Mouse (Mus musculus) lung, adult 2 months (tissue): ENCODE data around the gene Ralb. TPM values are rescaled to one million over a fixed set of nuclear protein-coding genes. Genes with fewer than 3 reads are reported as not detected.

Source experiments
- DNase-seq: peaks from one replicate; pipeline ENCODE4 v3.0.0; 2022
- H3K4me1 ChIP-seq: fragments of 200-500 bp; 2 replicates; pipeline ENCODE4 v1.6.1; 2011; ENCODE audit warnings: low read length; ENCODE audit not compliant: control insufficient read depth, insufficient read depth
- H3K4me3 ChIP-seq: fragments of 200-500 bp; replicated peaks from 2 replicates; pipeline ENCODE3; 2011; ENCODE audit warnings: low read depth, mild to moderate bottlenecking, control low read depth, low read length; ENCODE audit errors: extremely low read depth
- CTCF ChIP-seq: fragments of 200-500 bp; IDR thresholded peaks from 2 replicates; pipeline ENCODE4 v1.5.1; 2011; ENCODE audit warnings: mild to moderate bottlenecking, low read length, control low read depth; ENCODE audit not compliant: insufficient read depth
- POLR2A ChIP-seq: fragments of 200-500 bp; IDR thresholded peaks from 2 replicates; pipeline ENCODE4 v1.6.1; 2011; ENCODE audit warnings: low read depth, mild to moderate bottlenecking, control low read depth, low read length, borderline replicate concordance; ENCODE audit errors: extremely low read depth
- WGBS: fragments of 180-500 bp; shearing (Covaris S2); methylation state at CpG from one replicate; pipeline ENCODE4 v1.1.7; 2018; 5-methylcytosine and 5-hydroxymethylcytosine counted together
- polyA plus RNA-seq: library from polyadenylated mRNA; depleted of rRNA; stranded (reverse); fragments of >200 nt; gene quantifications from 2 replicates; pipeline ENCODE4 v1.2.3, GENCODE M21; 2012

Ralb gene
- polyA plus RNA-seq, 1 experiment: 54.1 TPM

DNA sequence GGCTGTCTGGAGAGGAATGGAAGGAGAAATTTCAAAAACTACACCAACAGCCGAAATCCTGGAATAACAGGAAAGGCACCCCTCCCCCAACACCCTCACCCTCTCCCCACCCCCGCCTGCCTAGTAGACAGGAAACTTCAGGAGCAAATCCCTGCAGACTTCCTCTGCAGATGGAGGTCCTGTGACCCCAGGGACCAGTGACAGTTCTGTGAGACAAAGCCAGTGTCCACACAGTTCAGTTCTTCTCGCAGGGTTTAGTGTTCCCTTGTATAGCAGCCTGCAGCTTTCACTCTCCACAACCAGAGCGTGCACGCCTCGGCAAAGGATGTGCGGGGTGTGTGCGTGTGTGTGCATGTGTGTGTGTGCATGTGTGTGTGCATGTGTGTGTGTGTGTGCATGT, 6.3 kb upstream of the Ralb start:
- 55% methylated on average over 8 of the region's 8 CpGs for WGBS
- DNase-seq: no peak
- Histone ChIP-seq H3K4me1 (peaks cover 8% of the 10 kb centered on the region; the same call in 1 of the 2 replicates), H3K4me3 (no peak overlapping the region)
- TF ChIP-seq CTCF: no peak
- TF ChIP-seq POLR2A: no peak

DNA sequence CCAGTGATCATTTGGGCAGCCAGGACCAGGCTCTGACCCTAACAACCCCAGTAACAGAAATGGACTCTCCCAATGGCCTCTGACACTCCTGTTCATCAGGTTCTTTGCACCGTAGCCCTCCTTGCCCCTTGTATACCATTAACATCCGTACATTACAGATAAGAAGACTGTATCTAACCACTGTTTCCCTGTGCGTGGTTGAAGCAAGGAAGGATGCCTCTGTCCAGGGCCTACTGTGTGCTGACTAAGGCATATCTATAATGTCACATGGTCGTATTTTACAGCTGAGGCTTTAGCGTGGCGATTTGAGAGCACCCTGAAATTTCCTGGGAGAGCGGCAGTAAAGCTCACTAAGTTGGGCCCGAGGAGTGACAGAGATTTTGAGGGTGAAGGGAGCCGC, 5.8 kb upstream of the Ralb start:
- no peak overlapping the region for H3K4me3 ChIP-seq
- 47% methylated on average over 9 of the region's 9 CpGs for WGBS
- no peak for TF ChIP-seq CTCF
- no peak for TF ChIP-seq POLR2A
- DNase-seq: no peak
- H3K4me1 ChIP-seq: peaks cover 8% of the 10 kb centered on the region; the same call in 1 of the 2 replicates

DNA sequence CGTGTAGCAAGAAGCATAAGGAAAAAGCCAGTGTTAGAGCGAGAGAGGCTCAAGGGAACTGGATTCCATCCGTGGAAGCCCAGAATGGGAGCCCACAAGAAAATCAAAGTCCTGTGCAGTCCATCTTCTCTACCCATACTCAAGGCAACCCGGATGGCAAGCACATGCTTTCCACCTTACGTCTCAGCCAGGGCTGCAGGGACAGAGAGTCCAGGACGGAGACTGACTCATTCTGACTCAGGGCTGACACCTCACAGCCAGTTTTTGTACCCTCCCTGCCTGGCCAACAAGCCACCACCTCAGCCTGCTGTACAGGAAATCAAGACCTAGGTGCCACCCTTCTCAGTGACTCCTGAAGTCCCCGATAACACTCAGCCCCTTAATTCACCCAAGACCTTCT, 4.9 kb upstream of the Ralb start:
- Histone ChIP-seq H3K4me3 (no peak overlapping the region), H3K4me1 (peaks cover 11% of the 10 kb centered on the region)
- DNase-seq: no peak
- TF ChIP-seq CTCF: no peak
- TF ChIP-seq POLR2A: no peak
- 75% methylated on average over 7 of the region's 7 CpGs for WGBS

DNA sequence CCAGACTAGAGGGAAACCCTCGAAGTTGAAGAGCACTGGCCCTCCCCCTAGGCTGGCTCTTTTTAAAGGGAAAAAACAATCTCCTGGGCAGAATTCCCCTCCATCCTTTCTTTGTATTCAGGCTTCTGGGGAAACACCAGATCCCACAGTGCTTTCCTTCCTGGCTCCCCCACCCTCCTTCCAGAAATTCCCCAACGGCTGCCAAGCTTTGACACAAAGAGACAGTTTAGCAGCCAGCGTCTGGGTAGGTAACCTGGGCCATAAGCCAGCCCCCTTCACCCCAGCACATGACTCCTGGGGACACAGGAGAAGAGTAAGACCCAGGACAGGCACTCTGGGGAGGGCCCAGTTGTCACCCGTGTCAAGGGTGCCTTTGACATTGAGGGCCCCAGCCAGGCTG, 4.0 kb upstream of the Ralb start:
- WGBS: 21% methylated on average over 4 of the region's 4 CpGs
- H3K4me1 ChIP-seq: peaks cover 13% of the 10 kb centered on the region
- TF ChIP-seq POLR2A (no peak), CTCF (no peak)
- DNase-seq: no peak
- no peak overlapping the region for H3K4me3 ChIP-seq

DNA sequence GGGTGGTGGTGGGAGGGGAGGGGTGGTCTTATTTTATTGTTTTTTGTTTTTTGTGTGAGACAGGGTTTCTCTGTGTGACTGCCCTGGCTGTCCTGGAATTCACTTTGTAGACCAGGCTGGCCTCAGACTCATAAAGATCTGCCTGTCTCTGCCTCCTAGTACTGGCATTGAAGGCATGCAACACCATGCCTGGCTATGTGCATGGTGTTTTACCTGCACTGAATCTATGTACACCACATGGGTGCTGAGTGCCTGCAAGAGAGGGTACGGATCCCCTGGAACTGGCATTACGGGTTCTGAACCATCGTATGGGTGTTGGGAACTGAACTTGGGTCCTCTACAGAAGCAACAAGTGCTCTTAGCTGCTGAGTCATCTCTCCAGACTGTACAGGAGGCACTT, 1.4 kb upstream of the Ralb start:
- no peak for TF ChIP-seq POLR2A
- TF ChIP-seq CTCF: no peak
- no peak for DNase-seq
- Histone ChIP-seq H3K4me3 (no peak overlapping the region), H3K4me1 (peaks cover 22% of the 10 kb centered on the region)
- WGBS: 71% methylated on average over 3 of the region's 3 CpGs

DNA sequence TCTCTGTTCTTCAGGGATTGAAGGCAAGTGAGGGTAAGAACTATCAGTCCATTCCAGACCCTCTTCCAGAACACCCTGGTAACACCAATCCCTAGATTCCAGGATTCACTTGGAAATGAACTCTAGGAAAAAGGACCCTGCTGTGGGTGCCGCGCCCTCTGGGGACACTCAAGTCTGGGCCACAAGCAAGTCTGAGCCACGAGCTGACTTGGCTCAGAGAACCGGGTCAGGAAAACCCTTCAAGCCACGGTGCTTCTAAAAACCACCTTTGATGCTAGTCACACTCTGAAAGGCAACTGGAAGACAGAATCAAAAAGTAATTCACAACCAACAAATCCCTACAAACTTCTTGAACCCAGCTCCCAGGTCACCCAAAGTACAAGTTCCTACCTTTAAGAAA, 786 bp downstream of the Ralb start:
- no peak for DNase-seq
- Histone ChIP-seq H3K4me3 (peak overlapping the region; percentile 81), H3K4me1 (peaks cover 16% of the 10 kb centered on the region)
- 3% methylated on average over 5 of the region's 5 CpGs for WGBS
- TF ChIP-seq POLR2A (no peak), CTCF (no peak)

DNA sequence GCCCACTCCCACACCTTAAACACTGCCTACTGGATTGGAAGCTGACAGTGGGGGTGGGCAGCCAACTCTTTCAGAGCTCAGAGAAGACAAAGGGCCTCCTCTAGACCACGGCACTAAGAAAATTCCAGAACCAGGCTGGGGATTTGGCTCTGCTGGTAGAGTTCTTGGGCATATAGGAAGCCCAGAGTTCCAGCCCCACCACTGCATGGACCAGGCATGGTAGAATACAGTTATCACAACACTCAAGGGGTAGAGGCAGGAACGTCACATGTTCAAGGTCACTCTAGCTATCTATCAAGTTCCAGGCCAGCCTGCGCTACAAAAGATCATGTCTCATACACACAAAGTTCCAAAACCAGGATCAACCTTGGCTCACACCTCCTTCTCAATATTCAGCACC, 1.4 kb downstream of the Ralb start:
- TF ChIP-seq CTCF: no peak
- TF ChIP-seq POLR2A: no peak
- no peak for DNase-seq
- 37% methylated on average over 3 of the region's 3 CpGs for WGBS
- Histone ChIP-seq H3K4me1 (peaks cover 21% of the 10 kb centered on the region), H3K4me3 (peak overlapping the region; percentile 28)

DNA sequence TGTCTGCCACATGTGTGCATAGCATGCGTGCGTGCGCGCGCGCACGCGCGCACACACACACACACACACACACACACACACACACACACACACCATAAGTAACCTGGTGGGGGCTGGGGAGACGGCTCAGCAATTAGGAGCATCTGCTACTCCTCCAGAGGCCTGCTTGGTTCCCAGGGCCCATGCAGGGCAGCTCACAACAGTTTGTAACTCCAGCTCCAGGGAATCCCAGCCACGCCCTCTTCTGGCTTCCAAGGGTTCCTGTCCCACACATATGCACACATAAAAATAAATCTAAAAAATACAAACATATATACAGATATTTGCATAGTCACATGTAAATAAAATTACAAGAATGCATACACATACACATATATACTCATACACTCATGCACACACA, 1.9 kb downstream of the Ralb start:
- H3K4me1 ChIP-seq: peaks cover 21% of the 10 kb centered on the region
- no peak overlapping the region for H3K4me3 ChIP-seq
- DNase-seq: no peak
- no peak for TF ChIP-seq POLR2A
- no peak for TF ChIP-seq CTCF
- 73% methylated on average over 11 of the region's 11 CpGs for WGBS

DNA sequence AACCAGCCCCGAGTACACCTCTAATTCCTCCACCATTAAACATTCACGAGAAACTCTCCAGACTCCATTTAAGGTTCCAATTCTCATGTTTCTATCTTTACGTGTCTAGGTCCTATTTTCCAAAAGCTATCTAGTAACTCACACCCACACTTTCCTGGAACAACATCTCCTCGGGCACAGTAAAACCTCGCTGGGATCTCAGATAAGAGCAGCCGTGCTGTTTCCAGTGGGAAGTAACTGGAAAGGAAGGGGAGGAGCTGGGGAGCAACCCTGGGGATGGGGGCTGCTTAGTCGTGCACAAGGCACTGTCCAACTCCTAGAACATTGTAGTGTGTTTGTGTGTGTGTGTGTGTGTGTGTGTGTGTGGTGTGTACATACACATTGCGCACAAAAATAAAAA, 2.7 kb downstream of the Ralb start:
- 53% methylated on average over 8 of the region's 8 CpGs for WGBS
- Histone ChIP-seq H3K4me3 (no peak overlapping the region), H3K4me1 (peaks cover 24% of the 10 kb centered on the region)
- no peak for TF ChIP-seq CTCF
- no peak for TF ChIP-seq POLR2A
- no peak for DNase-seq

DNA sequence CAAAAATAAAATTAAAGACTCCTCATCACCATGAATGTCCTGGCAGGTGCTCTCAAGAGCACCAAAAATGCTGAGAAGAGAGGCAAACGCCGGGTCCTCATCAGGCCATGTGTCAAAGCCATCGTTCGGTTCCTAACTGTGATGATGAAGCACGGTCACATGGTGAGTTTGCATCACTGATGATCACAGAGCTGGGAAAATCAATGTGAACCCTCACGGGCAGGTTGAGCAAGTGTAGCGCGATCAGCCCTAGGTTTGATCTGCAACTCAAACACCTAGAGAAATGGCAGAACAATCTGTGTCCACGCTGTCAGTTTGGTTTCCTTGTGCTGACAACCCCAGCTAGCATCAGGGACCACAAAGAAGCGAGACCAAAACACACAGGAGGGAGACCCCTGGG, 5.1 kb downstream of the Ralb start:
- Histone ChIP-seq H3K4me3 (no peak overlapping the region), H3K4me1 (peaks cover 26% of the 10 kb centered on the region)
- DNase-seq: no peak
- TF ChIP-seq POLR2A: no peak
- no peak for TF ChIP-seq CTCF
- 89% methylated on average over 10 of the region's 10 CpGs for WGBS
